Mouse (Mus musculus): ENCODE data around the gene Dynlt1b. TPM values are rescaled to one million over a fixed set of nuclear protein-coding genes. Genes with fewer than 3 reads are reported as not detected.
"Not testable (repeated sequence)": the region's sequence is repeated elsewhere in the genome, so short reads cannot be mapped to it uniquely, and the experiment has no call there.

Dynlt1b gene
- polyA plus RNA-seq, 1 experiment: 226 TPM

GRCm38 (mm10) chr17:6452689-6453088 is 22.8 kb downstream of the Dynlt1b start:
- not testable (repeated sequence) for H3K4me1 ChIP-seq (ENCODE audit: control insufficient read depth, insufficient read depth, low read length); H3K27ac ChIP-seq (ENCODE audit: insufficient read depth, low read length); H3K27me3 ChIP-seq (ENCODE audit: control insufficient read depth, insufficient read depth, low read length, poor library complexity, severe bottlenecking); H3K36me3 ChIP-seq (ENCODE audit: control insufficient read depth, insufficient read depth, low read length, poor library complexity, severe bottlenecking); H3K9me3 ChIP-seq (replicated peaks; ENCODE audit: control insufficient read depth, insufficient read depth, low read length, poor library complexity, severe bottlenecking); H3K4me3 ChIP-seq (ENCODE audit: low read depth, low read length); H3K9ac ChIP-seq (ENCODE audit: low read depth, poor library complexity, severe bottlenecking)

GRCm38 (mm10) chr17:6454703-6455102 is 24.8 kb downstream of the Dynlt1b start:
- H3K9ac ChIP-seq (ENCODE audit: low read depth, poor library complexity, severe bottlenecking); H3K36me3 ChIP-seq (ENCODE audit: control insufficient read depth, insufficient read depth, low read length, poor library complexity, severe bottlenecking); H3K4me3 ChIP-seq (ENCODE audit: low read depth, low read length); H3K4me1 ChIP-seq (ENCODE audit: control insufficient read depth, insufficient read depth, low read length); H3K9me3 ChIP-seq (replicated peaks; ENCODE audit: control insufficient read depth, insufficient read depth, low read length, poor library complexity, severe bottlenecking); H3K27me3 ChIP-seq (ENCODE audit: control insufficient read depth, insufficient read depth, low read length, poor library complexity, severe bottlenecking); H3K27ac ChIP-seq (ENCODE audit: insufficient read depth, low read length): not testable (repeated sequence)

GRCm38 (mm10) chr17:6455883-6456282 is 26.0 kb downstream of the Dynlt1b start:
- not testable (repeated sequence) for H3K27ac ChIP-seq (ENCODE audit: insufficient read depth, low read length); H3K27me3 ChIP-seq (ENCODE audit: control insufficient read depth, insufficient read depth, low read length, poor library complexity, severe bottlenecking); H3K4me1 ChIP-seq (ENCODE audit: control insufficient read depth, insufficient read depth, low read length)

GRCm38 (mm10) chr17:6456614-6457402 is 26.9 kb downstream of the Dynlt1b start:
- H3K27ac ChIP-seq (ENCODE audit: insufficient read depth, low read length); H3K9me3 ChIP-seq (replicated peaks; ENCODE audit: control insufficient read depth, insufficient read depth, low read length, poor library complexity, severe bottlenecking); H3K4me3 ChIP-seq (ENCODE audit: low read depth, low read length); H3K36me3 ChIP-seq (ENCODE audit: control insufficient read depth, insufficient read depth, low read length, poor library complexity, severe bottlenecking); H3K9ac ChIP-seq (ENCODE audit: low read depth, poor library complexity, severe bottlenecking); H3K4me1 ChIP-seq (ENCODE audit: control insufficient read depth, insufficient read depth, low read length); H3K27me3 ChIP-seq (ENCODE audit: control insufficient read depth, insufficient read depth, low read length, poor library complexity, severe bottlenecking): not testable (repeated sequence)

More at GRCm38 (mm10) chr17:6455883-6456282, 26.0 kb downstream of the Dynlt1b start:
- not testable (repeated sequence) for H3K9ac ChIP-seq (ENCODE audit: low read depth, poor library complexity, severe bottlenecking); H3K4me3 ChIP-seq (ENCODE audit: low read depth, low read length); H3K36me3 ChIP-seq (ENCODE audit: control insufficient read depth, insufficient read depth, low read length, poor library complexity, severe bottlenecking); H3K9me3 ChIP-seq (replicated peaks; ENCODE audit: control insufficient read depth, insufficient read depth, low read length, poor library complexity, severe bottlenecking)

- H3K36me3 ChIP-seq (ENCODE audit: control insufficient read depth, insufficient read depth, low read length, poor library complexity, severe bottlenecking); H3K27me3 ChIP-seq (ENCODE audit: control insufficient read depth, insufficient read depth, low read length, poor library complexity, severe bottlenecking); H3K27ac ChIP-seq (ENCODE audit: insufficient read depth, low read length); H3K9ac ChIP-seq (ENCODE audit: low read depth, poor library complexity, severe bottlenecking); H3K4me1 ChIP-seq (ENCODE audit: control insufficient read depth, insufficient read depth, low read length); H3K4me3 ChIP-seq (ENCODE audit: low read depth, low read length); H3K9me3 ChIP-seq (replicated peaks; ENCODE audit: control insufficient read depth, insufficient read depth, low read length, poor library complexity, severe bottlenecking): not testable (repeated sequence)
Measured at GRCm38 (mm10) chr17:6461083-6461595, 31.2 kb downstream of the Dynlt1b start.

- H3K4me3 ChIP-seq (ENCODE audit: low read depth, low read length); H3K27me3 ChIP-seq (ENCODE audit: control insufficient read depth, insufficient read depth, low read length, poor library complexity, severe bottlenecking); H3K27ac ChIP-seq (ENCODE audit: insufficient read depth, low read length); H3K9me3 ChIP-seq (replicated peaks; ENCODE audit: control insufficient read depth, insufficient read depth, low read length, poor library complexity, severe bottlenecking); H3K9ac ChIP-seq (ENCODE audit: low read depth, poor library complexity, severe bottlenecking); H3K4me1 ChIP-seq (ENCODE audit: control insufficient read depth, insufficient read depth, low read length); H3K36me3 ChIP-seq (ENCODE audit: control insufficient read depth, insufficient read depth, low read length, poor library complexity, severe bottlenecking): not testable (repeated sequence)
Measured at GRCm38 (mm10) chr17:6465735-6466134, 35.8 kb downstream of the Dynlt1b start.

GRCm38 (mm10) chr17:6467638-6468461 is 37.9 kb downstream of the Dynlt1b start:
- H3K9ac ChIP-seq (ENCODE audit: low read depth, poor library complexity, severe bottlenecking); H3K9me3 ChIP-seq (replicated peaks; ENCODE audit: control insufficient read depth, insufficient read depth, low read length, poor library complexity, severe bottlenecking); H3K4me3 ChIP-seq (ENCODE audit: low read depth, low read length); H3K36me3 ChIP-seq (ENCODE audit: control insufficient read depth, insufficient read depth, low read length, poor library complexity, severe bottlenecking); H3K27ac ChIP-seq (ENCODE audit: insufficient read depth, low read length); H3K4me1 ChIP-seq (ENCODE audit: control insufficient read depth, insufficient read depth, low read length); H3K27me3 ChIP-seq (ENCODE audit: control insufficient read depth, insufficient read depth, low read length, poor library complexity, severe bottlenecking): not testable (repeated sequence)

GRCm38 (mm10) chr17:6470031-6470430 is 40.1 kb downstream of the Dynlt1b start:
- H3K36me3 ChIP-seq (ENCODE audit: control insufficient read depth, insufficient read depth, low read length, poor library complexity, severe bottlenecking); H3K4me3 ChIP-seq (ENCODE audit: low read depth, low read length); H3K9me3 ChIP-seq (replicated peaks; ENCODE audit: control insufficient read depth, insufficient read depth, low read length, poor library complexity, severe bottlenecking); H3K4me1 ChIP-seq (ENCODE audit: control insufficient read depth, insufficient read depth, low read length); H3K27ac ChIP-seq (ENCODE audit: insufficient read depth, low read length); H3K27me3 ChIP-seq (ENCODE audit: control insufficient read depth, insufficient read depth, low read length, poor library complexity, severe bottlenecking); H3K9ac ChIP-seq (ENCODE audit: low read depth, poor library complexity, severe bottlenecking): not testable (repeated sequence)

- H3K4me3 ChIP-seq (ENCODE audit: low read depth, low read length); H3K27me3 ChIP-seq (ENCODE audit: control insufficient read depth, insufficient read depth, low read length, poor library complexity, severe bottlenecking); H3K9me3 ChIP-seq (replicated peaks; ENCODE audit: control insufficient read depth, insufficient read depth, low read length, poor library complexity, severe bottlenecking); H3K9ac ChIP-seq (ENCODE audit: low read depth, poor library complexity, severe bottlenecking); H3K4me1 ChIP-seq (ENCODE audit: control insufficient read depth, insufficient read depth, low read length); H3K36me3 ChIP-seq (ENCODE audit: control insufficient read depth, insufficient read depth, low read length, poor library complexity, severe bottlenecking); H3K27ac ChIP-seq (ENCODE audit: insufficient read depth, low read length): not testable (repeated sequence)
Measured at GRCm38 (mm10) chr17:6470671-6471070, 40.8 kb downstream of the Dynlt1b start.
